ENCODE assay signal across 8 mouse cellular contexts in genomic region chr16:33580736-33581241, GRCm38 (mm10).
DNase-seq lines count a peak whose midpoint lies in the region; ATAC-seq lines count a peak whose summit lies in the region.

No protein-coding gene starts in this region.

- H3K4me2 ChIP-seq in embryonic facial prominence, embryonic 14.5 days (ENCODE audit: low read depth, low read length) = no peak overlapping the region
- no peak overlapping the region for H3K4me2 ChIP-seq in midbrain, embryonic 13.5 days (replicated peaks)

- peak overlapping the region; percentile 54 for H3K27ac ChIP-seq in embryonic facial prominence, embryonic 14.5 days (replicated peaks; ENCODE audit: low read depth, low read length)
- H3K27ac ChIP-seq in midbrain, embryonic 13.5 days = peak overlapping the region; percentile 31

- no peak overlapping the region for H3K4me3 ChIP-seq in embryonic facial prominence, embryonic 14.5 days (ENCODE audit: low read depth, low read length)
- H3K4me3 ChIP-seq in midbrain, embryonic 13.5 days (replicated peaks) = no peak overlapping the region

- intact Hi-C loops in heart, postnatal 14 days (cut with DNase I) = loop anchor here (2.0 kb wide), 2 partner anchors 20 to 26 kb away; no protein-coding TSS in a partner anchor

- no peak overlapping the region for H3K9ac ChIP-seq in embryonic facial prominence, embryonic 14.5 days (ENCODE audit: low read depth, low read length)
- H3K9ac ChIP-seq in midbrain, embryonic 13.5 days (replicated peaks) = no peak overlapping the region

- DNase-seq in cerebellum, postnatal 4 days (ENCODE audit: low spot score in 2 of 2) = no peak
- peak; percentile 66 for DNase-seq in embryonic facial prominence, embryonic 14.5 days (ENCODE audit: low spot score)
- peak; percentile 76 to 85 for DNase-seq in heart, postnatal 14 days
- DNase-seq in kidney, postnatal 36 days = peak; percentile 64 to 71
- no peak for DNase-seq in urinary bladder, postnatal 25 days (ENCODE audit: low spot score)
- no peak for DNase-seq in spleen, postnatal 14 days (ENCODE audit: low spot score in 2 of 2)

- no peaks in the 10 kb centered on the region for H3K27me3 ChIP-seq in embryonic facial prominence, embryonic 14.5 days (replicated peaks; ENCODE audit: control insufficient read depth, insufficient read depth, low read length)
- no peaks in the 10 kb centered on the region for H3K27me3 ChIP-seq in midbrain, embryonic 13.5 days

- H3K36me3 ChIP-seq in embryonic facial prominence, embryonic 14.5 days (ENCODE audit: control insufficient read depth, insufficient read depth, low read length) = no peaks in the 10 kb centered on the region
- H3K36me3 ChIP-seq in midbrain, embryonic 13.5 days = no peaks in the 10 kb centered on the region

- peak; percentile 36; the same call in 1 of the 2 replicates for ATAC-seq in cerebellum, adult (ENCODE audit: insufficient number of reproducible peaks, low FRiP score, low TSS enrichment)
- ATAC-seq in embryonic facial prominence, embryonic 14.5 days (ENCODE audit: low read depth) = peak; percentile 31; the same call in 1 of the 2 replicates
- ATAC-seq in midbrain, embryonic 13.5 days = no peak

- H3K4me1 ChIP-seq in embryonic facial prominence, embryonic 14.5 days (ENCODE audit: control insufficient read depth, insufficient read depth, low read length) = peaks cover 28% of the 10 kb centered on the region
- H3K4me1 ChIP-seq in midbrain, embryonic 13.5 days (replicated peaks) = peaks cover 42% of the 10 kb centered on the region

- no peaks in the 10 kb centered on the region for H3K9me3 ChIP-seq in embryonic facial prominence, embryonic 14.5 days (ENCODE audit: control insufficient read depth, low read length)
- H3K9me3 ChIP-seq in midbrain, embryonic 13.5 days = no peaks in the 10 kb centered on the region

Comparison
In these comparisons a context has a peak if more than half of its experiments do, and no peak if none do; other contexts are left out.
1. DNase-seq: peak in embryonic facial prominence, embryonic 14.5 days (single experiment), heart, postnatal 14 days (2 of 2) and kidney, postnatal 36 days (2 of 2); none in cerebellum, postnatal 4 days (0 of 2), urinary bladder, postnatal 25 days (single experiment) and spleen, postnatal 14 days (0 of 2).